Mouse (Mus musculus) monocyte, adult 59 days (primary cell): Measurements from ENCODE around the gene Vmn1r230. TPM values are rescaled to one million over a fixed set of nuclear protein-coding genes. Genes with fewer than 3 reads are reported as not detected.

Experiments
- total RNA-seq, 2 experiments: library from RNA; stranded (reverse); gene quantifications; one replicate each; pipeline ENCODE4 v1.2.4; 2023

Vmn1r230 gene
- total RNA-seq = not detected

GRCm38 (mm10) chr17:20840144-20840543 lies at the start of gene Vmn1r230:
Vmn1r230 (plus strand) TSS chr17:20840444.

DNA sequence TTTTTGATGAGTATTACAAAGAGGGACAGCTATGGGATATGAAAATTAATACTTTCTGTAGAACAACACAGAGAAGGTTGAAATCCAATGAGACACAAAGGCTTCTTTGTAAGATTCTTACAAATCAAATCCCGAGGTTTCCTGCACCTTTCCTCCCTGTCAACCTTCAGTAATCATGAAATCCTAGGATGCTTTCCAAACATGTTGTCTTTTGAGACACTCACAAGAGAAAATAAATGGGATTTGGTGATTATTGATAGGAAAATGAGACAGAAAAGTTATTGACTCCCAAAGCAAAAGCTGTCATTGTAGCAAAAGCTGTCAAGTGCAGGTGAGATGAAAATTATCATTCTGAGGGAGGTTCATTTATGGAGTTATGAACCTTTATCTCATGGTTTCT lies 29.0 kb upstream of the Vmn1r230 start, which contains the start of gene Vmn1r229:
TSS of gene Vmn1r229 (plus strand) at position 301 of the 400 bp plus-strand sequence.

Other genes starting within 250 kb of the Vmn1r230 start
- gene Vmn2r110, start 244.0 kb upstream of the Vmn1r230 start, total RNA-seq = not detected
- gene Fpr-rs3, start 215.6 kb upstream of the Vmn1r230 start, total RNA-seq = not detected
- not detected for gene Vmn1r226, start 157.6 kb upstream of the Vmn1r230 start, total RNA-seq
- not detected for gene Vmn1r227, start 110.6 kb upstream of the Vmn1r230 start, total RNA-seq
- not detected for gene Vmn1r228, start 54.3 kb upstream of the Vmn1r230 start, total RNA-seq
- not detected for gene Vmn1r229, start 28.9 kb upstream of the Vmn1r230 start, total RNA-seq
- gene Vmn1r231, start 64.6 kb downstream of the Vmn1r230 start, total RNA-seq = not detected
- gene Vmn1r232, start 79.3 kb downstream of the Vmn1r230 start, total RNA-seq = not detected
- gene Ppp2r1a, start 104.9 kb downstream of the Vmn1r230 start, total RNA-seq = 100 to 1,000 TPM; 211 to 263 TPM
- not detected for gene Vmn1r233, start 156.0 kb downstream of the Vmn1r230 start, total RNA-seq
- gene Zfp160, start 168.5 kb downstream of the Vmn1r230 start, total RNA-seq = 10 to 100 TPM; 12.4 to 13.1 TPM